Mouse (Mus musculus) MEL (cell line): ENCODE data around the gene Spats2. TPM values are rescaled to one million over a fixed set of nuclear protein-coding genes. Genes with fewer than 3 reads are reported as not detected.

Experiments
- DNase-seq: peaks from one replicate; pipeline ENCODE4 v3.0.0; 2011; ENCODE audit warnings: low read depth, low spot score
- H3K27ac ChIP-seq: 2 replicates; pipeline ENCODE4 v1.5.1; 2012; ENCODE audit warnings: low read depth, mild to moderate bottlenecking, control low read depth, low read length, moderate library complexity; ENCODE audit not compliant: control insufficient read depth
- H3K27me3 ChIP-seq, 2 experiments: fragments of 150-350 bp in 1 of 2; sonication (generic) in 1 of 2; 2 replicates each; pipeline ENCODE4 v1.6.1; 2012; ENCODE audit warnings: low read length in 2 of 2, mild to moderate bottlenecking in 2 of 2, improper control_type of control experiment in 1 of 2, moderate library complexity in 1 of 2; ENCODE audit not compliant: insufficient read depth in 2 of 2, control insufficient read depth in 1 of 2
- H3K36me3 ChIP-seq, 2 experiments: 2 replicates each; pipeline ENCODE4 v1.6.1; 2012 to 2014; ENCODE audit warnings: low read length in 2 of 2, improper control_type of control experiment in 1 of 2, inconsistent platforms in 1 of 2, mild to moderate bottlenecking in 1 of 2; ENCODE audit not compliant: insufficient read depth in 2 of 2, control insufficient read depth in 1 of 2
- H3K4me1 ChIP-seq, 2 experiments: fragments of 150-350 bp in 1 of 2; sonication (generic) in 1 of 2; 2 replicates each; pipeline ENCODE4 v1.6.1; 2012; ENCODE audit warnings: low read length in 2 of 2, improper control_type of control experiment in 1 of 2, mild to moderate bottlenecking in 1 of 2; ENCODE audit not compliant: insufficient read depth in 2 of 2, control insufficient read depth in 1 of 2
- H3K4me3 ChIP-seq, 2 experiments: fragments of 150-350 bp in 1 of 2; sonication (generic) in 1 of 2; 2 replicates each; pipeline ENCODE4 v1.5.1; 2012; ENCODE audit warnings: low read depth in 2 of 2, low read length in 2 of 2, mild to moderate bottlenecking in 2 of 2, moderate library complexity in 2 of 2, control low read depth in 1 of 2, improper control_type of control experiment in 1 of 2; ENCODE audit not compliant: control insufficient read depth in 1 of 2, insufficient read depth in 1 of 2
- H3K79me2 ChIP-seq: 2 replicates; pipeline ENCODE4 v1.6.1; 2012; ENCODE audit warnings: mild to moderate bottlenecking, low read length, moderate library complexity; ENCODE audit not compliant: control insufficient read depth, poor library complexity, insufficient read depth
- H3K9ac ChIP-seq: 2 replicates; pipeline ENCODE4 v1.6.1; 2012; ENCODE audit warnings: low read depth, mild to moderate bottlenecking, control low read depth, low read length, moderate library complexity; ENCODE audit not compliant: control insufficient read depth, poor library complexity, severe bottlenecking
- H3K9me3 ChIP-seq: fragments of 150-350 bp; sonication (generic); replicated peaks from 2 replicates; pipeline ENCODE4 v1.6.1; 2012; ENCODE audit warnings: mild to moderate bottlenecking, low read length, improper control_type of control experiment, moderate library complexity; ENCODE audit not compliant: insufficient read depth
- CHD1 ChIP-seq: IDR thresholded peaks from 2 replicates; pipeline ENCODE4 v1.6.1; 2012; ENCODE audit warnings: low read depth, mild to moderate bottlenecking, inconsistent platforms, low read length, improper control_type of control experiment
- CHD2 ChIP-seq: IDR thresholded peaks from 2 replicates; pipeline ENCODE4 v1.6.1; 2011; ENCODE audit warnings: low read length, improper control_type of control experiment
- E2F4 ChIP-seq: IDR thresholded peaks from 2 replicates; pipeline ENCODE4 v1.6.1; 2011; ENCODE audit warnings: low read depth, low read length, improper control_type of control experiment, borderline replicate concordance
- ELF1 ChIP-seq: IDR thresholded peaks from 2 replicates; pipeline ENCODE4 v1.6.1; 2014; ENCODE audit warnings: low read depth, mild to moderate bottlenecking, inconsistent platforms, low read length, improper control_type of control experiment, moderate library complexity
- EP300 ChIP-seq, 2 experiments: IDR thresholded peaks; 2 replicates each; pipeline ENCODE4 v1.6.1; 2011; ENCODE audit warnings: improper control_type of control experiment in 2 of 2, low read length in 2 of 2, low read depth in 1 of 2, mild to moderate bottlenecking in 1 of 2
- GABPA ChIP-seq: IDR thresholded peaks from 2 replicates; pipeline ENCODE4 v1.6.1; 2012; ENCODE audit warnings: low read depth, mild to moderate bottlenecking, inconsistent platforms, low read length, improper control_type of control experiment, moderate library complexity
- GATA1 ChIP-seq: IDR thresholded peaks from 2 replicates; pipeline ENCODE4 v1.6.1; 2011; ENCODE audit warnings: low read depth, low read length, improper control_type of control experiment
- HCFC1 ChIP-seq: IDR thresholded peaks from 2 replicates; pipeline ENCODE4 v1.6.1; 2012; ENCODE audit warnings: low read depth, mild to moderate bottlenecking, inconsistent platforms, low read length, improper control_type of control experiment, moderate library complexity
- JUND ChIP-seq: IDR thresholded peaks from 2 replicates; pipeline ENCODE4 v1.6.1; 2011; ENCODE audit warnings: low read depth, mild to moderate bottlenecking, improper control_type of control experiment, low read length
- KAT2A ChIP-seq: conservative IDR thresholded peaks from 2 replicates; pipeline ENCODE4 v1.6.1; 2012; ENCODE audit warnings: low read depth, low read length, improper control_type of control experiment, inconsistent platforms
- MAFK ChIP-seq: IDR thresholded peaks from 2 replicates; pipeline ENCODE4 v1.6.1; 2011; ENCODE audit warnings: low read depth, mild to moderate bottlenecking, low read length, improper control_type of control experiment, borderline replicate concordance
- MAX ChIP-seq: IDR thresholded peaks from 2 replicates; pipeline ENCODE4 v1.6.1; 2011; ENCODE audit warnings: low read length, improper control_type of control experiment
- MEF2A ChIP-seq: IDR thresholded peaks from 2 replicates; pipeline ENCODE4 v1.6.1; 2014; ENCODE audit warnings: low read depth, mild to moderate bottlenecking, inconsistent platforms, low read length, improper control_type of control experiment; ENCODE audit not compliant: poor library complexity, insufficient replicate concordance, severe bottlenecking; ENCODE audit errors: extremely low read depth
- MXI1 ChIP-seq: IDR thresholded peaks from 2 replicates; pipeline ENCODE4 v1.6.1; 2011; ENCODE audit warnings: mild to moderate bottlenecking, low read depth, low read length, improper control_type of control experiment
- MYB ChIP-seq: IDR thresholded peaks from 2 replicates; pipeline ENCODE4 v1.6.1; 2011; ENCODE audit warnings: mild to moderate bottlenecking, low read depth, low read length, improper control_type of control experiment
- MYC ChIP-seq: IDR thresholded peaks from 2 replicates; pipeline ENCODE4 v1.6.1; 2011; ENCODE audit warnings: low read depth, mild to moderate bottlenecking, low read length, improper control_type of control experiment, moderate library complexity
- NELFE ChIP-seq: IDR thresholded peaks from 2 replicates; pipeline ENCODE4 v1.6.1; 2011; ENCODE audit warnings: low read depth, low read length, improper control_type of control experiment
- NRF1 ChIP-seq: IDR thresholded peaks from 2 replicates; pipeline ENCODE4 v1.6.1; 2014; ENCODE audit warnings: low read depth, mild to moderate bottlenecking, inconsistent platforms, low read length, improper control_type of control experiment, moderate library complexity; ENCODE audit not compliant: poor library complexity, insufficient read depth, severe bottlenecking
- POLR2AphosphoS5 ChIP-seq: IDR thresholded peaks from 2 replicates; pipeline ENCODE4 v1.6.1; 2012; ENCODE audit warnings: low read depth, borderline replicate concordance, mild to moderate bottlenecking, inconsistent platforms, low read length, moderate library complexity, mixed read lengths
- RAD21 ChIP-seq: IDR thresholded peaks from 2 replicates; pipeline ENCODE4 v1.6.1; 2011; ENCODE audit warnings: mild to moderate bottlenecking, low read depth, low read length, improper control_type of control experiment
- SIN3A ChIP-seq: IDR thresholded peaks from 2 replicates; pipeline ENCODE4 v1.6.1; 2012; ENCODE audit warnings: low read length, improper control_type of control experiment, inconsistent platforms
- SMC3 ChIP-seq: IDR thresholded peaks from 2 replicates; pipeline ENCODE4 v1.6.1; 2011; ENCODE audit warnings: low read depth, low read length, improper control_type of control experiment
- TAL1 ChIP-seq: IDR thresholded peaks from 2 replicates; pipeline ENCODE4 v1.6.1; 2012; ENCODE audit warnings: mild to moderate bottlenecking, inconsistent platforms, low read length, moderate library complexity, mixed read lengths
- TBP ChIP-seq: IDR thresholded peaks from 2 replicates; pipeline ENCODE4 v1.8.0; 2011; ENCODE audit warnings: low read depth, low read length, improper control_type of control experiment
- TCF12 ChIP-seq: IDR thresholded peaks from 2 replicates; pipeline ENCODE4 v1.6.1; 2014; ENCODE audit warnings: low read depth, mild to moderate bottlenecking, inconsistent platforms, low read length, improper control_type of control experiment, moderate library complexity
- UBTF ChIP-seq: IDR thresholded peaks from 2 replicates; pipeline ENCODE4 v1.6.1; 2012; ENCODE audit warnings: low read depth, mild to moderate bottlenecking, inconsistent platforms, low read length, improper control_type of control experiment, moderate library complexity, borderline replicate concordance; ENCODE audit not compliant: insufficient read depth
- USF1 ChIP-seq: IDR thresholded peaks from 2 replicates; pipeline ENCODE4 v1.6.1; 2014; ENCODE audit warnings: low read depth, mild to moderate bottlenecking, inconsistent platforms, low read length, improper control_type of control experiment, moderate library complexity
- ZC3H11A ChIP-seq: IDR thresholded peaks from 2 replicates; pipeline ENCODE4 v1.6.1; 2012; ENCODE audit warnings: low read depth, mild to moderate bottlenecking, inconsistent platforms, low read length, improper control_type of control experiment
- ZMIZ1 ChIP-seq: IDR thresholded peaks from 2 replicates; pipeline ENCODE4 v1.6.1; 2012; ENCODE audit warnings: low read depth, mild to moderate bottlenecking, inconsistent platforms, low read length, improper control_type of control experiment, moderate library complexity
- ZNF384 ChIP-seq: IDR thresholded peaks from 2 replicates; pipeline ENCODE4 v1.6.1; 2012; ENCODE audit warnings: low read depth, mild to moderate bottlenecking, inconsistent platforms, low read length, improper control_type of control experiment
- polyA plus RNA-seq, 2 experiments: library from polyadenylated mRNA; stranded (reverse) in 1 of 2; unstranded in 1 of 2; fragments of >175 nt in 1 of 2; fragments of >200 nt in 1 of 2; gene quantifications; 2 replicates each; pipeline versions ENCODE4 v1.2.1 to v1.2.4; 2012; ENCODE audit warnings: low replicate concordance in 2 of 2, low read depth in 1 of 2; ENCODE audit not compliant: insufficient read length in 2 of 2, insufficient read depth in 1 of 2, missing spikeins in 1 of 2
- total RNA-seq: library from RNA; depleted of rRNA; stranded (reverse); fragments of 300-350 nt; gene quantifications from 2 replicates; pipeline ENCODE4 v1.2.3, GENCODE M21; 2012

Spats2 gene
- total and polyA plus RNA-seq, 3 experiments = 8.2 to 24.5 TPM; not detected in 1

- peaks cover 4% of the 10 kb centered on the region; the same call in 1 of the 2 replicates for H3K79me2 ChIP-seq
- peaks cover 0 to 15% of the 10 kb centered on the region in 2 experiments; a peak in 2 of 4 replicates for H3K4me1 ChIP-seq
- H3K9me3 ChIP-seq = no peaks in the 10 kb centered on the region
- DNase-seq = peak; percentile 79
- H3K27me3 ChIP-seq = no peaks in the 10 kb centered on the region
- H3K4me3 ChIP-seq = peak overlapping the region; percentile 56 to 76
- peak overlapping the region; percentile 95 for H3K27ac ChIP-seq
- TF ChIP-seq KAT2A (no peak), SIN3A (no peak), ZC3H11A (no peak), TAL1 (no peak), RAD21 (no peak), TCF12 (no peak), MAFK (no peak), TBP (peak; percentile 96), CHD1 (peak; percentile 54; the same call in 1 of the 2 replicates), ZNF384 (no peak), NRF1 (0 out of 2 replicates have a peak, but pooled peaks have one; percentile 11), GABPA (no peak), GATA1 (no peak), JUND (no peak), MYB (no peak), UBTF (no peak), E2F4 (no peak), SMC3 (no peak), NELFE (no peak), ZMIZ1 (no peak; the same call in 1 of the 2 replicates), MXI1 (peak; percentile 54; the same call in 1 of the 2 replicates), EP300 (IDR thresholded peaks at IDR 0.05; ENCODE audit: low read depth in 1 of 2, low read length in 2 of 2) (no peak), MAX (no peak), ELF1 (peak; percentile 31; the same call in 1 of the 2 replicates), USF1 (no peak), HCFC1 (no peak), MYC (no peak), MEF2A (no peak), CHD2 (no peak), POLR2AphosphoS5 (no peak)
- peaks cover 0 to 5% of the 10 kb centered on the region in 2 experiments; a peak in 2 of 4 replicates for H3K36me3 ChIP-seq
- peak overlapping the region; percentile 84 for H3K9ac ChIP-seq
These were observed 126.9 kb downstream of the Spats2 start for GRCm38 (mm10) chr15:99252381-99253174.
